Mouse (Mus musculus) intestine, embryonic 14.5 days (tissue): ENCODE measurements around the gene Gpatch3. TPM values are rescaled to one million over a fixed set of nuclear protein-coding genes. Genes with fewer than 3 reads are reported as not detected.

Experiments used
- ATAC-seq: fragments of 200-750 bp; cut with Nextera tagmentation; replicated peaks from 2 replicates; pipeline ENCODE4 v1.8.0; 2017; ENCODE audit warnings: low read depth, moderate number of reproducible peaks, moderate TSS enrichment, moderate library complexity; ENCODE audit not compliant: low FRiP score, low TSS enrichment
- DNase-seq: peaks from one replicate; pipeline ENCODE4 v3.0.0-alpha.2; 2018; ENCODE audit warnings: low spot score
- H3K27ac ChIP-seq: fragments of 300-500 bp; sonication (generic); 2 replicates; pipeline ENCODE4 v1.5.1; 2014; ENCODE audit warnings: low read depth, mild to moderate bottlenecking, control low read depth
- H3K27me3 ChIP-seq: fragments of 300-500 bp; sonication (generic); replicated peaks from 2 replicates; pipeline ENCODE4 v1.6.1; 2014; ENCODE audit warnings: low read length, control low read depth; ENCODE audit not compliant: control insufficient read depth, insufficient read depth
- H3K36me3 ChIP-seq: fragments of 300-500 bp; sonication (generic); 2 replicates; pipeline ENCODE4 v1.6.1; 2014; ENCODE audit warnings: low read length, control low read depth; ENCODE audit not compliant: control insufficient read depth, insufficient read depth
- H3K4me1 ChIP-seq: fragments of 300-500 bp; sonication (generic); replicated peaks from 2 replicates; pipeline ENCODE4 v1.6.1; 2014; ENCODE audit warnings: low read length, control low read depth, mixed read lengths; ENCODE audit not compliant: control insufficient read depth, insufficient read depth
- H3K4me2 ChIP-seq: fragments of 300-500 bp; sonication (generic); 2 replicates; pipeline ENCODE4 v1.6.1; 2014; ENCODE audit warnings: low read length
- H3K4me3 ChIP-seq: fragments of 300-500 bp; sonication (generic); 2 replicates; pipeline ENCODE4 v1.5.1; 2014; ENCODE audit warnings: low read depth, low read length, control low read depth, mixed read lengths
- H3K9ac ChIP-seq: fragments of 300-500 bp; sonication (generic); 2 replicates; pipeline ENCODE4 v1.6.1; 2014; ENCODE audit warnings: mild to moderate bottlenecking, low read length
- H3K9me3 ChIP-seq: fragments of 300-500 bp; sonication (generic); 2 replicates; pipeline ENCODE4 v1.6.1; 2016; ENCODE audit warnings: low read length, control low read depth; ENCODE audit not compliant: control insufficient read depth
- WGBS: fragments of 180-500 bp; shearing (Covaris S2); extraction: QIAGEN DNeasy Blood & Tissue Kit; methylation state at CpG from one replicate; pipeline ENCODE4 v1.1.7; 2014; 5-methylcytosine and 5-hydroxymethylcytosine counted together
- polyA plus RNA-seq: library from polyadenylated mRNA; unstranded; fragments of >200 nt; fragmentation: Nextera tagmentation; extraction: Ambion mirVana; gene quantifications from 2 replicates; pipeline ENCODE4 v1.2.1, GENCODE M21; 2014

Gpatch3 gene
- polyA plus RNA-seq, 1 experiment from 2014 or later = 7.5 TPM

DNA sequence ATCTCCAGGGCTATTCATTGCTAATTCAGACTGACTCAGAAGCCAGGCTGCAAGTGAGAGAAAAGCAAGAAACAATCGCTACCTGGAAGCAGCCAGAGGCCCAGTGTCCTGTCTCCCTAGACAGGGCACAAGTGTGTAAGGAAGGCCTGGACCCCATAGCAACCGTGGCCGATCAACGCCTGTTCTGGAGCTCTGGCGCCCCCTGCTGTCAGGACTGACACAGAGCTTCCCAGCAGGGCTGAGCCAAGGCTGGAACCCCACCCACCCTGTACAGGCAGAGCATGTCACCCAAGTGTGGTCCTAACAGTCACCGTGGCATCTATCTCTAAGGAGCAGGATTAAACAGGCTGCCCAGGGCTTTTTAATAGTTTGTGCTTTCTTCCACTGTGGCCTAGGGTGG lies 35.2 kb downstream of the Gpatch3 start:
- Histone ChIP-seq H3K9ac (no peak overlapping the region), H3K27me3 (no peaks in the 10 kb centered on the region), H3K36me3 (peaks cover 27% of the 10 kb centered on the region), H3K4me2 (no peak overlapping the region), H3K4me1 (no peaks in the 10 kb centered on the region), H3K9me3 (peaks cover 8% of the 10 kb centered on the region), H3K27ac (no peak overlapping the region), H3K4me3 (no peak overlapping the region)
- DNase-seq (peak; percentile 95), ATAC-seq (0 out of 2 replicates have a peak, but pooled peaks have one; percentile 47)
- 19% methylated on average over 6 of the region's 6 CpGs for WGBS

DNA sequence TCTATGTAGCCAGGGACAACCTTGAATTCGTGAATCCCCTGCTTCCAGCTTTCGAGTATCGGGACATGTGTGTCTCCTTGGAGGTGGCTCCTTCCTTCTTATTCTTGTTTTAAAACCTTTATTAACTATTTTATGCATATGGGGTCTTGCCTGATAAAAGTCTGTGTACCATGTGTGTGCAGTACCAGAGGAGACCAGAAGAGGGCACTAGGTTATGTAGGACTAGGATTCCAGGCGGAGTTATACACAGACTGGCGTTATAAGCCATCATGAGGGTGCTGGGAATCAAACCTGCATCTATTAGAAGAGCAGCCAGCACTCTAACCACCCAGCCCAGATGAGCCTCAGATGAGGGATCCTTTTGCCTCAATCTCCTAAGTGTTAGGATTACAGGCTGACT lies 37.3 kb downstream of the Gpatch3 start:
- Histone ChIP-seq H3K4me2 (no peak overlapping the region), H3K27ac (no peak overlapping the region), H3K9ac (no peak overlapping the region), H3K27me3 (no peaks in the 10 kb centered on the region), H3K36me3 (peaks cover 30% of the 10 kb centered on the region), H3K4me3 (no peak overlapping the region), H3K4me1 (no peaks in the 10 kb centered on the region), H3K9me3 (peaks cover 8% of the 10 kb centered on the region)
- ATAC-seq = no peak
- DNase-seq = no peak
- WGBS = 97% methylated on average over 5 of the region's 5 CpGs

- ATAC-seq (no peak), DNase-seq (no peak)
- Histone ChIP-seq H3K36me3 (peaks cover 30% of the 10 kb centered on the region), H3K4me1 (no peaks in the 10 kb centered on the region), H3K27ac (no peak overlapping the region), H3K9me3 (peaks cover 8% of the 10 kb centered on the region), H3K4me3 (no peak overlapping the region), H3K4me2 (no peak overlapping the region), H3K27me3 (no peaks in the 10 kb centered on the region), H3K9ac (no peak overlapping the region)
- 97% methylated on average over 7 of the region's 7 CpGs for WGBS
Measured at GRCm38 (mm10) chr4:133612416-133612815, 37.9 kb downstream of the Gpatch3 start.

- Histone ChIP-seq H3K9ac (no peak overlapping the region), H3K4me3 (no peak overlapping the region), H3K36me3 (peaks cover 28% of the 10 kb centered on the region), H3K9me3 (peaks cover 8% of the 10 kb centered on the region), H3K4me1 (no peaks in the 10 kb centered on the region), H3K27ac (no peak overlapping the region), H3K27me3 (no peaks in the 10 kb centered on the region), H3K4me2 (no peak overlapping the region)
- DNase-seq (no peak), ATAC-seq (no peak)
- 97% methylated on average over 8 of the region's 8 CpGs for WGBS
Measured at GRCm38 (mm10) chr4:133613026-133613425, 38.5 kb downstream of the Gpatch3 start.

- H3K36me3 ChIP-seq = peaks cover 20% of the 10 kb centered on the region; the same call in 1 of the 2 replicates
- H3K4me3 ChIP-seq = no peak overlapping the region
- no peaks in the 10 kb centered on the region for H3K4me1 ChIP-seq
- DNase-seq = no peak
- WGBS = 79% methylated on average over 4 of the region's 4 CpGs
- H3K4me2 ChIP-seq = no peak overlapping the region
- no peak overlapping the region for H3K9ac ChIP-seq
- ATAC-seq = no peak
- peaks cover 8% of the 10 kb centered on the region for H3K9me3 ChIP-seq
- no peaks in the 10 kb centered on the region for H3K27me3 ChIP-seq
- H3K27ac ChIP-seq = no peak overlapping the region
Measured at GRCm38 (mm10) chr4:133613867-133614266, 39.3 kb downstream of the Gpatch3 start.

- Histone ChIP-seq H3K9ac (no peak overlapping the region), H3K9me3 (peaks cover 8% of the 10 kb centered on the region), H3K27me3 (no peaks in the 10 kb centered on the region), H3K36me3 (peaks cover 20% of the 10 kb centered on the region; the same call in 1 of the 2 replicates), H3K4me3 (no peak overlapping the region), H3K4me2 (no peak overlapping the region), H3K27ac (no peak overlapping the region), H3K4me1 (no peaks in the 10 kb centered on the region)
- ATAC-seq = no peak
- 91% methylated on average over 8 of the region's 8 CpGs for whole genome bisulfite sequencing
- DNase-seq = no peak
Measured at GRCm38 (mm10) chr4:133614274-133614761, 39.8 kb downstream of the Gpatch3 start.

- DNase-seq (no peak), ATAC-seq (no peak)
- Histone ChIP-seq H3K4me1 (no peaks in the 10 kb centered on the region), H3K9ac (no peak overlapping the region), H3K27ac (no peak overlapping the region), H3K27me3 (no peaks in the 10 kb centered on the region), H3K9me3 (peaks cover 8% of the 10 kb centered on the region), H3K4me2 (no peak overlapping the region), H3K36me3 (peaks cover 21% of the 10 kb centered on the region; the same call in 1 of the 2 replicates), H3K4me3 (no peak overlapping the region)
- 78% methylated on average over 10 of the region's 10 CpGs for WGBS
Measured at GRCm38 (mm10) chr4:133615416-133615815, 40.9 kb downstream of the Gpatch3 start.

DNA sequence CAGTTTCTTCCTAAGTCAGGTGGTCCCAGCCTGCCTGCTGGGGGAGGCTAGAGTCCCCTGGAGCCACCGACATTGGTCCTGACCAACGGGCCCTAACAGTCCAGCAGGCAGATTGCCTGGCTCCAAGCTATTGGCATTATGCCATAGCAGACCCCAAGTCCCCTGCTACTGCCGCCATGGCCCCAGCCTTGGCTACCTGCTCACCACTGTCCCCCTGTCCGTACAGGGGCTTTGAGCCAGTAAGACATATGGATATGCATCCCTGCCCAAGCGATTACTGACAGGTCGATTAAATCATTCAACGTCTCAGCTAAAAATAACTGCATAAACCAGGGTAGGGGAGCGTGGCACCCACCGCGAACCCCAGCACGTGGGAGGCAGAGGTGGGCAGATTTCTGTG lies 43.4 kb downstream of the Gpatch3 start:
- Histone ChIP-seq H3K4me3 (no peak overlapping the region), H3K9ac (no peak overlapping the region), H3K36me3 (peaks cover 15% of the 10 kb centered on the region; the same call in 1 of the 2 replicates), H3K9me3 (no peaks in the 10 kb centered on the region), H3K27ac (no peak overlapping the region), H3K4me1 (no peaks in the 10 kb centered on the region), H3K4me2 (no peak overlapping the region), H3K27me3 (no peaks in the 10 kb centered on the region)
- ATAC-seq = 0 out of 2 replicates have a peak, but pooled peaks have one; percentile 9
- DNase-seq = no peak
- WGBS = 93% methylated on average over 11 of the region's 11 CpGs

- Histone ChIP-seq H3K36me3 (peaks cover 18% of the 10 kb centered on the region), H3K4me2 (no peak overlapping the region), H3K27ac (no peak overlapping the region), H3K9ac (no peak overlapping the region), H3K9me3 (no peaks in the 10 kb centered on the region), H3K4me3 (no peak overlapping the region), H3K4me1 (no peaks in the 10 kb centered on the region), H3K27me3 (no peaks in the 10 kb centered on the region)
- ATAC-seq = no peak
- no peak for DNase-seq
- 61% methylated on average over 4 of the region's 4 CpGs for WGBS
Measured at GRCm38 (mm10) chr4:133619473-133620136, 45.1 kb downstream of the Gpatch3 start.
